Mouse (Mus musculus) megakaryocyte progenitor cell, adult 5-6 weeks (primary cell): ENCODE measurements around the gene Tnfsf9. TPM values are rescaled to one million over a fixed set of nuclear protein-coding genes. Genes with fewer than 3 reads are reported as not detected.
"Not testable (repeated sequence)": the region's sequence is repeated elsewhere in the genome, so short reads cannot be mapped to it uniquely, and the experiment has no call there.

Experiments used
- ATAC-seq: replicated peaks from 2 replicates; pipeline ENCODE4 v1.8.0; 2016; ENCODE audit warnings: mild to moderate bottlenecking, moderate TSS enrichment, inconsistent platforms; ENCODE audit not compliant: poor library complexity
- total RNA-seq, 2 experiments: library from RNA; stranded (forward) in 1 of 2; stranded (reverse) in 1 of 2; fragments of 157-497, 149-512 nt in 1 of 2; fragments of 200-1000 nt in 1 of 2; gene quantifications; 2 replicates each; pipeline versions ENCODE4 v1.2.3 to v1.2.4; 2015 to 2017

The Tnfsf9 gene
- total RNA-seq, 2 experiments from 2014 or later = 0.29 to 1.2 TPM

- peak; percentile 87 for ATAC-seq
Measured at GRCm38 (mm10) chr17:57131793-57132192, 26.7 kb downstream of the Tnfsf9 start.

DNA sequence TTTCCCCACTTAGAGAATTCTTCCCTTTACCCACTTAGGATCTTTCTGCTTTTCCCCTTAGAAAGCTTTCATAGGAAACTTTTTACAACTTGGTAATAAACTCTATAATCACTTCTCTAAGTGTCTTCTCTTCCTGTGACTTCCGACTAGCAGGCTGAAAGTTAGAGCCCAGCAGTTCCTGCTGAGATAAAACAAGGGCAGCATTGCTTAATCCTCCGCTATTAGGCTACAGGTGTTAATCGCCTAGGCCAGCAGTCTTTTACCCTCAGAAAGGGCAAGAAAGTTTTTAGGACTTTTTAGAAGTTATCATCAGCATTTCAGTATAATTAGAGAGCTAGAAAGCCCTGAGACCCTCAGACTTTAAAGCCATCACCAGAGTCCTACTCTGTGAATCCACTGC lies 28.9 kb downstream of the Tnfsf9 start:
- ATAC-seq = not testable (repeated sequence)

- no peak; the same call in 1 of the 2 replicates for ATAC-seq
Measured at GRCm38 (mm10) chr17:57134693-57135092, 29.6 kb downstream of the Tnfsf9 start.

GRCm38 (mm10) chr17:57135635-57136034 lies 30.5 kb downstream of the Tnfsf9 start:
- no peak for ATAC-seq

DNA sequence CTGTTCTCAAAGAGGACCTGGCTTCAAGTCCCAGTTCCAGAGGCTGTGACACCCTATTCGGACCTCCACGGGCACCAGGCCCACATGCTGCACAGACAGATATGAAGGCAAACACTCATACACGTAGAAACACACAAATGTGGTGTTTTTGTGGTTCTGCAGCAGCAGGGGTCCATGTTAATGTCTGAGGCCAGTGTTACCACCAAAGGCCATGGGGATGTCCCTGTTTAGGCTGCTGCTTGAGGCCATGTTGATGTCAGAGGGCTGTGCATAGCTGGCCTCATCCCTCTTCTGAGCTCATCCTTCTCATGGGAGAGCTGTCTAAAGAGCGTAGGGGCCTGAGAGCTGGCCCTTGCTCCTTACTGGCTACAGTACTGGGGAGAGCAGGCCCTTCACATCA lies 33.6 kb downstream of the Tnfsf9 start:
- ATAC-seq = no peak

DNA sequence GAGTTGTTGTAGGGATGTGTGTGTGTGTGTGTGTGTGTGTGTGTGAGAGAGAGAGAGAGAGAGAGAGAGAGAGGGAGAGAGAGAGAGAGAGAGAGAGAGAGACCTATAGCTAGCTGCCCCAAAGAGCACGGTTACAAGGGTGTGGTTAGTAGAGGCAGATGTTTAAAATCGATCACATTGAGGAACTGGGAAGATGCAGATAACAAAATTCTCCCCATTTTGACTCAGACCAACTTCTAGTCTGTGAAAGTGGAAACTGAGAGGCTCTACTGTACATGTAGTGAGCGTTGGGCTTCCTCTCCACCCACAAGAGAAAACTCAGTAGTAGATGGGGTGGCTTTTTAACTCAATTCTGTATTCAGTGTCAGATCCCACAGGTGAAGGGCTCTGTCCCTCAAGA lies 34.6 kb downstream of the Tnfsf9 start:
- ATAC-seq = peak; percentile 65

- no peak for ATAC-seq
Measured at GRCm38 (mm10) chr17:57143704-57144103, 38.6 kb downstream of the Tnfsf9 start.

GRCm38 (mm10) chr17:57145115-57145514 lies 40.0 kb downstream of the Tnfsf9 start:
- no peak for ATAC-seq

- no peak for ATAC-seq
Measured at GRCm38 (mm10) chr17:57148343-57148742, 43.2 kb downstream of the Tnfsf9 start.

- ATAC-seq = peak; percentile 33; the same call in 1 of the 2 replicates
Measured at GRCm38 (mm10) chr17:57148994-57149803, 44.1 kb downstream of the Tnfsf9 start, which contains the start of gene Cd70. Cd70 (minus strand) TSS chr17:57149777.

GRCm38 (mm10) chr17:57153006-57153405 lies 47.9 kb downstream of the Tnfsf9 start:
- peak; percentile 64 for ATAC-seq

- ATAC-seq = no peak
Measured at GRCm38 (mm10) chr17:57153787-57154186, 48.7 kb downstream of the Tnfsf9 start.

Other genes starting within 250 kb of the Tnfsf9 start
- gene Acsbg2, start 230.9 kb upstream of the Tnfsf9 start, total RNA-seq (2015) = not detected in 2 replicates
- not detected in 2 replicates for gene Acsbg2, start 230.9 kb upstream of the Tnfsf9 start, total RNA-seq (2017)
- 0.07 TPM in 1 of 2 replicates, not detected in the other for gene 1700061G19Rik, start 229.8 kb upstream of the Tnfsf9 start, total RNA-seq (2015)
- not detected in 2 replicates for gene 1700061G19Rik, start 229.8 kb upstream of the Tnfsf9 start, total RNA-seq (2017)
- 15.5 and 18.2 TPM in 2 replicates for gene Mllt1, start 169.9 kb upstream of the Tnfsf9 start, total RNA-seq (2015)
- gene Mllt1, start 169.9 kb upstream of the Tnfsf9 start, total RNA-seq (2017) = 18.2 and 20.7 TPM in 2 replicates
- not detected in 2 replicates for gene Acer1, start 123.2 kb upstream of the Tnfsf9 start, total RNA-seq (2015)
- not detected in 2 replicates for gene Acer1, start 123.2 kb upstream of the Tnfsf9 start, total RNA-seq (2017)
- gene Clpp, start 115.0 kb upstream of the Tnfsf9 start, total RNA-seq (2015) = 61.2 and 75.2 TPM in 2 replicates
- gene Clpp, start 115.0 kb upstream of the Tnfsf9 start, total RNA-seq (2017) = 80.5 and 84.9 TPM in 2 replicates
- 15.1 and 16.6 TPM in 2 replicates for gene Alkbh7, start 108.0 kb upstream of the Tnfsf9 start, total RNA-seq (2015)
- 15.0 and 19.8 TPM in 2 replicates for gene Alkbh7, start 108.0 kb upstream of the Tnfsf9 start, total RNA-seq (2017)
- not detected in 2 replicates for gene Pspn, start 105.3 kb upstream of the Tnfsf9 start, total RNA-seq (2015)
- gene Pspn, start 105.3 kb upstream of the Tnfsf9 start, total RNA-seq (2017) = not detected in 2 replicates
- 52.8 and 61.1 TPM in 2 replicates for gene Gtf2f1, start 94.0 kb upstream of the Tnfsf9 start, total RNA-seq (2015)
- 120 and 142 TPM in 2 replicates for gene Gtf2f1, start 94.0 kb upstream of the Tnfsf9 start, total RNA-seq (2017)
- gene Gm17949, start 93.9 kb upstream of the Tnfsf9 start, total RNA-seq (2015) = not detected in 2 replicates
- gene Gm17949, start 93.9 kb upstream of the Tnfsf9 start, total RNA-seq (2017) = not detected in 2 replicates
- gene Khsrp, start 73.8 kb upstream of the Tnfsf9 start, total RNA-seq (2015) = 99.5 and 107 TPM in 2 replicates
- gene Khsrp, start 73.8 kb upstream of the Tnfsf9 start, total RNA-seq (2017) = 68.5 and 89.2 TPM in 2 replicates
- not detected in 2 replicates for gene Slc25a41, start 63.7 kb upstream of the Tnfsf9 start, total RNA-seq (2015)
- gene Slc25a41, start 63.7 kb upstream of the Tnfsf9 start, total RNA-seq (2017) = not detected in 2 replicates
- gene Crb3, start 46.2 kb upstream of the Tnfsf9 start, total RNA-seq (2015) = not detected in 2 replicates
- not detected in 2 replicates for gene Crb3, start 46.2 kb upstream of the Tnfsf9 start, total RNA-seq (2017)
- 10.9 and 13.4 TPM in 2 replicates for gene Slc25a23, start 45.5 kb upstream of the Tnfsf9 start, total RNA-seq (2015)
- 1.6 and 2.0 TPM in 2 replicates for gene Slc25a23, start 45.5 kb upstream of the Tnfsf9 start, total RNA-seq (2017)
- 7.6 and 11.5 TPM in 2 replicates for gene Dennd1c, start 26.8 kb upstream of the Tnfsf9 start, total RNA-seq (2015)
- 3.5 and 8.8 TPM in 2 replicates for gene Dennd1c, start 26.8 kb upstream of the Tnfsf9 start, total RNA-seq (2017)
- not detected in 2 replicates for gene Tubb4a, start 17.5 kb upstream of the Tnfsf9 start, total RNA-seq (2015)
- 0.12 TPM in 1 of 2 replicates, not detected in the other for gene Tubb4a, start 17.5 kb upstream of the Tnfsf9 start, total RNA-seq (2017)
- gene Cd70, start 44.5 kb downstream of the Tnfsf9 start, total RNA-seq (2015) = not detected in 2 replicates
- not detected in 2 replicates for gene Cd70, start 44.5 kb downstream of the Tnfsf9 start, total RNA-seq (2017)
- 2.1 and 3.5 TPM in 2 replicates for gene Tnfsf14, start 88.9 kb downstream of the Tnfsf9 start, total RNA-seq (2015)
- gene Tnfsf14, start 88.9 kb downstream of the Tnfsf9 start, total RNA-seq (2017) = 6.2 and 6.8 TPM in 2 replicates
- 164 and 202 TPM in 2 replicates for gene C3, start 122.8 kb downstream of the Tnfsf9 start, total RNA-seq (2015)
- 211 and 263 TPM in 2 replicates for gene C3, start 122.8 kb downstream of the Tnfsf9 start, total RNA-seq (2017)
- gene Gpr108, start 143.1 kb downstream of the Tnfsf9 start, total RNA-seq (2015) = 21.5 and 22.6 TPM in 2 replicates
- 22.5 and 24.4 TPM in 2 replicates for gene Gpr108, start 143.1 kb downstream of the Tnfsf9 start, total RNA-seq (2017)
- gene Trip10, start 144.1 kb downstream of the Tnfsf9 start, total RNA-seq (2015) = 3.5 and 3.6 TPM in 2 replicates
- gene Trip10, start 144.1 kb downstream of the Tnfsf9 start, total RNA-seq (2017) = 7.9 and 8.5 TPM in 2 replicates
- 79.5 and 87.2 TPM in 2 replicates for gene Vav1, start 173.8 kb downstream of the Tnfsf9 start, total RNA-seq (2015)
- 286 and 303 TPM in 2 replicates for gene Vav1, start 173.8 kb downstream of the Tnfsf9 start, total RNA-seq (2017)